Mouse (Mus musculus) retina, postnatal 7 days (tissue): ENCODE measurements at regions not wholly inside any gene's neighbourhood (a gene's known extent, or its start where the extent isn't known, plus 50 kb on each side); places are given as distances from the start of the nearest gene placed in this dataset.

Experiments used
- DNase-seq: peaks from one replicate; pipeline ENCODE4 v3.0.0-alpha.2; 2012; ENCODE audit warnings: low read depth, low spot score

GRCm38 (mm10) chr16:95057596-95057995 lies 60.1 kb upstream of the Kcnj6 start:
- no peak for DNase-seq

DNA sequence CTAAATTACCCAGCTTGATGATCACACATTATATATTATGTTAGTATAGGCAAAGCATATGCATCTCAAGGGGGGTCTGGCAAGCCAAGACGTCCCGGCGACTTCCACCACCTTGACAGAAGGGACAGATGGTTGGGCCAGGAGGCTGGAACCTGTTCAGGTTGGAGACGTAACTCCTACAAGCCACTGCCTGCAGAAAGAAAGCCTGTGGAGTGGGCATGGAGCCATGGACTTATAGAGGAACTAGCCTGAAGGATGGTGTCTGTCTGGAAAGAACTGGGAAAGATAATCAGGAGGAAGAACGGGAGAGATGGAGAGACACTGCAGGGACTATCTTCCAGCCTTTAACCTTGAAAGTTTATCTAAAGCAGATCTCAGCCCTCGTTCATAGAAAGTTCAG lies 66.9 kb upstream of the Kcnj6 start:
- DNase-seq, result no peak

GRCm38 (mm10) chr16:95066687-95067086 lies 69.2 kb upstream of the Kcnj6 start:
- no peak for DNase-seq

DNA sequence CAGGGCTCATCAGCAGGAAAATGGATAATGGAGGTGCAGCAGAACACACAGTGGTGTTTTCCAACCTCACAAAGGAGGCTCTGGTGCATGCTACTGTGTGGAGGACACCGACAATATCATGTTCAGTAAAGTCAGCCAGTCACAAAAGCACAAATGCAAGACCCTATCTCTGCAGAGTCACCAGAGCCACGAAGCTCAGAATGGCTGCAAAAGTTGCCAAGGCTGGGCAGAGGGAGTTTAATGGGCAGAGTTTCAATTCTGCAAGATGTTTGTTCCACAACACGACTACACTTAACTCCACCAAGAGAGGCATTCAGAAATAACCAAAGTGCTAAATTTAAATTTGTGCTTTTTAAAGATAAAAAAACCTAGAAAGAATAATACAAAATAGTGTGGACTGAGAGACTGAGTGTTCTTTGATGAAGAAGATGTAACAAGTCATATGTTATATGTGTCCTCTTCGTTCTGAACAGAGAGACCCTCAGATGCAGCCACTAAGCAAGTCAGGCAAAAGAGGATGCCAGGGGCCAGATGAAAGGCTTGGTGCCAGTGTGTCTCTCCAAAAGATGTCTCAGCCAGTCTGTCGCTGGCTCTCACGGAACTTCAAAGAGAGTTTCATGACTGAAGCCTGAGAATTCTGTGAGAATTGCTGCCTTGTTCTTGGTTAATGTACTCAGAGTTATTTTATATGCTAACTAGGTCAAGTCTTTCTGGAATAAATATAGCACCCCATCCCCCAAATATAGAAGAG lies 95.1 kb upstream of the Kcnj6 start:
- no peak for DNase-seq

DNA sequence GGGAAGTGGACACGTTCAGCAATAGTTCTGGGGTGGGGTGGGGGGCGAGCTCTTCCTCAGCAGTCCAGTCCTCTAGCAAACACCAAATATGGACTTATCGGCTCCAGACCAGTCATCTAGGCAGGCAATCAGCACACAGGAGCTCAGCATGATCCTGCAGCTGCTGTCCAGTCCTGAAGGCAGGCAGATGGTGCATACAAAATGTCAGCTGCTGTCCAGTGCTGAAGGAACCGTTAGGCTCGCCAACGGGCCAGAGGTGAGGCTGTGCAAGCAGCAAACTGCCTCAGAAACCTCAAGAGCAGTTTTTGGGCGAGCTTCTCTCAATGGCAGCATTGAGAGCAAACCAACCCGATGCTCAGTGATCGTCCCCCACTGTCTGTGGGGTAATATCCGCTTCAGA lies 96.3 kb upstream of the Kcnj6 start:
- DNase-seq, result no peak

GRCm38 (mm10) chr16:95100954-95101353 lies 103.5 kb upstream of the Kcnj6 start:
- no peak for DNase-seq

DNA sequence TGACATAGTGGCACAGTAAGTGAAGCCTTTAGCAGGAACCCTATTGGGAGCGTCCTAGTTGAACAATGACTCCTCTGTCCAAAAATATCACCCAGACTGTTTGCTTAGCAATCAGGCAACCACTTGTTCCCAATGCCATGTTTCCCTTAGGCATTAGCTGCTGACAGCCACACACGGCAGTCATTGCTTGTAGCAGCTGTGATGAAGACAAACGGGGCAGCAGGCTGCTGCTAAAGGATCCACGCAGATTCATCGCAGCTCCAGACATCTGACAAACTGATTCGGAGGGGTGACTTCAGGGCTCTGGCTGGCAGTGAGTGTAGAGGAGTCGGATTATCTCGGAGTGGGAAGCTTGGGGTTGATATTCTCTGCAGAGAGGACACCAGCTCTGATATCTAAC lies 120.0 kb upstream of the Kcnj6 start:
- no peak for DNase-seq

DNA sequence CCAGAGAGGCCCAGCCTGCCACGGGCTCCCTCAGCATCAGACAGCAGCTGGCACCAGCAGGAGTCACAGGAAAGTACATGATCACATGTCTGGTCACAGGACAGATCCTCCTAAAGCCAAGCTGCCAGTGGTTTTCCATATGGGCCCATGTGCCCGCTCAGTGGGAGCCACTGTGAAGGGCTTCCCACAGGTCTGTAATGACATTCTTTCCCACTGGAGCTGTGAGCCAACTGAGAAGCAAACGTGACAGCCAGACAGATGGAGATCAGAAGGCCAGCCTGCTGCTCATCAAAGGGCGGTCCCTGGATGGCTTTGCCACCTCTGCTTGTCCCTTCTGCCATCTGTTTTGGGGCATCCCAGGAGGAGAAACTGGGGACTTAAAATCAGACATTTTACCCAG lies 121.8 kb upstream of the Kcnj6 start:
- DNase-seq, result no peak

DNA sequence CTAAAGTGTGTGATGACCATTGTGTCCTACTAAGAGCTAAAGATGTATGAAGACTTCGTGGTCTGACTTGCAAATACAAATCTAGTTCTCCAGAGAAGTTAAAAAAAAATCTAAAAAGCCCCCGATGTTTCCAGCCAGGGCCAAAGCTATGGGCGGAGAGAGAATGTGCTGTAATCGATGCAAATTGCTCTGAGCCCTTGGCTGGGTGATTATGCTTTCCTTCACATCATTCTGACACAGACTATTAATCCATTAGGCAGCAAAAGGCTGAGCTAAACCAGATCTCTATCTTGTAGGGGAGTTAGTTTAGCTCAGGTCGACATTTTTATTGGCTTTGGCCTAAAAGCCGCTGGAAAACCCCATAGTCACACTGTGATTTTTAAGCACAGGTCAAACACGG lies 124.5 kb upstream of the Kcnj6 start:
- no peak for DNase-seq

GRCm38 (mm10) chr16:95127616-95128015 lies 129.7 kb upstream of the Kcnj15 start:
- DNase-seq, result no peak

GRCm38 (mm10) chr16:95131815-95132214 lies 125.5 kb upstream of the Kcnj15 start:
- no peak for DNase-seq

- DNase-seq, result no peak
Observed at GRCm38 (mm10) chr16:95138809-95139208, 118.5 kb upstream of the Kcnj15 start.

DNA sequence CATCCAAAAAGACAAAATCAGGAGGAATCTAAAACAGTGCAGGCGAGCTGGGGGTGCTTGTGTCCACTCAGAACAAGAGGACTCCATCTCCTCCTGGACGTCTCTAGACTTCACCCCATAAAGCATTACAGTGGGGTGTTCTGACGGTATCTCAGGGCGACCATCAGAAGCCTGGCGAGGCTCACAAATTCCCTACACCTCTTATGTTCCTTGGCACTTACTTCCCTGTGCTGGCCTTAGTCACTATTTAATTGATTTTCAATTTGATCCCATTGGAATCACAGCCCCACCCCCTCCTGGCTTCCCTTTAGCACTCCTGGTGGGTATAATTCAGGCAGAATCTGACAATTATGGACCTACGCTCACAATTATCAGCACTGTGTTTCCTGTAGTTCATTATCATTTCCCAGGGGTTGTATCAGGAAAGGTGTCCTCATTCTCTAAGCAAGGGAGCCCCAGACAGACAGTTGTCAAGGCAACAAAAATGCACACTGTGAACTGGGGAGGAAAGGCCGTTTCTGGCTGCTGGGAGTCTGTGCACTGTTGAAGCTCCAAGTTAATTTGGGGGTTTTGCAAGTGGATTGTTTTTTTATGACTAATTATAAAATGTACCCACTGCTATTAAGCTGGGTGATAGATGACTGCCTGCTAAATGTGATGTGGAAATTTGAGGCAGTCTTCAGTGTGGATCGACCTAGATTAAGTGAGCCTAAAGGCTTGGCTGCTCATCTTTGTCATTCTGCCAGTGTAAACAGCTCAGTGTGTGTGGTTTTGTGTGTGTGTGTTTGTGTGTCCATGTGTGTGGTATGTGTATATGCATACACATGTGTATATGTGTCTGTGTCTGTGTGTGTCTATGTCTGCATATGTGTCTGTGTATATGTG lies 115.6 kb upstream of the Kcnj15 start:
- DNase-seq, result no peak

GRCm38 (mm10) chr16:95150499-95150898 lies 106.9 kb upstream of the Kcnj15 start:
- no peak for DNase-seq

GRCm38 (mm10) chr16:95151499-95151898 lies 105.9 kb upstream of the Kcnj15 start:
- no peak for DNase-seq

DNA sequence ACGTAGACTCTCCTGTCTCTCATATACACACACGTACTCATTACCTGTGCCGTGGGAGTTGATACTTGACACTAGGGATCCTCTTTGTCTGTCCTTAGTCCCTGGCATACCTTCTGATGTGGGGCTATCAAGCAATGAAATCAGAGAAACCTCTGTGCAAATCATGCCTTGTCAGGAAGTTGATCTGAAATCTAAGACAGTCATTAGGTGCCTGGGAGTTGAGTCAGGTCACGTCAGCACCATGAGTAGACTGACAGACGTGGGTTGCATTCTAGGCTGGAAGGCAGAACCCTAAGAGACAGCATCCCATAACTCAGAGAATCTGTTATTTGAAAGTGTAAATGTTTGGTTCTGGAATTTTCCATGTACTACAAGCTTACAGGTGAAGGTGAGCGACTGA lies 105.4 kb upstream of the Kcnj15 start:
- no peak for DNase-seq

GRCm38 (mm10) chr16:95152742-95153383 lies 104.5 kb upstream of the Kcnj15 start:
- no peak for DNase-seq

DNA sequence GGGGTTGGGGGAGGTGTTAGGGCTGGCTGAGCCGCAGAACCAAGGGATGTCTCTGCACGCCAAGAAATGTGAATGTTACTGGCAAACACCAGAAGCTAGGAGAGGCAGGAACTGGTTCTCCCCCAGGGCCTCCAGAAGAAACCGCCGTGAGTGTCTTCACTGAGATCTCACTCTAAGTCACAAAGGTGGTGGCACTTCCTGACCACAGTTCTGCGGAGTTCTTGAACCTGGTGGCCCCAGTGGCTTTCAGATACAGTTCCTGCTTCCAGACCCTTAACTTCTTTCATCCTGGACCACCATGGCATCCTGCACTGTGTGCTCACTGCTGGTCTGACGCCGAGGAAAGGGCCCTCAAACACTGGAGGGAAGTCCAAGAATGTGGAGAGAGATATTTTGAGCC lies 89.0 kb upstream of the Kcnj15 start:
- no peak for DNase-seq

- DNase-seq, result no peak
Observed at GRCm38 (mm10) chr16:95169346-95169745, 88.0 kb upstream of the Kcnj15 start.

DNA sequence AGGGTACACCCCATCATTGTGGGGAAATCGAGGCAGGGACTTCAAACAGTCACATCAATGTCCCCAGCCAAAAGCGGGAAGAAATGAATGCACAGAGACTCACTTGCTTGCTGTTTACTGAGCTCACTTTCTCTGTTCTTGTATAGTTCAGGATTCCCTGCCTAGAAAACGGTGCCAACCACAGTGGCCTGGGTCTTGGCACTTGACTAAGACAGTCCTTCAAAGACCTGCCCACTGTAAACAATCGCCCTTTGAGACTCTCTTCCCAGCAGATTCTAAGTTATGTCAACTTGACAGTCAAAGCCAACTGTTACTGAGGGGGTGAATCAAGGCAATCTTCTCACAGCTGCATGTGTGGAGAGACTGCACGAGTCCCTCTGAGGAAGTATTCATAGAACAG lies 76.8 kb upstream of the Kcnj15 start:
- no peak for DNase-seq

GRCm38 (mm10) chr16:95185341-95185740 lies 72.0 kb upstream of the Kcnj15 start:
- DNase-seq, result no peak

DNA sequence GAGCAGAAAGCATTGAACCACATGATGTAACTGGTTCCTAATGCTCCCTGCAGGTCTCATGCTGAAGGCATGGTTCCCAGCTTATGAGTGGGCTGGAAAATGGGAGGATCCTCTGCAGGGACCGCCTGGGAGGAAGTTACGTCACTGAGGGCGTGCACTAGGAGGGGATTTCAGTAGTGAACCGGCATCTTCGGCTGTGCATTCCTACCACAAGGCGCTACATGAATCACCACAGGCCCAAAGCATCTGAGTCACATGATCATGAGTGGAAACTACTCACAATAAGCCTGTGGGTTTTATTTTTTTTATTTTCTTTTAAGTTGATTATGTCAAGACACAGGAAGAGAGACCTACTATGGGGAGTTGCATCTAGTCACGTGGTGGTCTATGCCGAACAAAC lies 68.2 kb upstream of the Kcnj15 start:
- DNase-seq, result no peak

DNA sequence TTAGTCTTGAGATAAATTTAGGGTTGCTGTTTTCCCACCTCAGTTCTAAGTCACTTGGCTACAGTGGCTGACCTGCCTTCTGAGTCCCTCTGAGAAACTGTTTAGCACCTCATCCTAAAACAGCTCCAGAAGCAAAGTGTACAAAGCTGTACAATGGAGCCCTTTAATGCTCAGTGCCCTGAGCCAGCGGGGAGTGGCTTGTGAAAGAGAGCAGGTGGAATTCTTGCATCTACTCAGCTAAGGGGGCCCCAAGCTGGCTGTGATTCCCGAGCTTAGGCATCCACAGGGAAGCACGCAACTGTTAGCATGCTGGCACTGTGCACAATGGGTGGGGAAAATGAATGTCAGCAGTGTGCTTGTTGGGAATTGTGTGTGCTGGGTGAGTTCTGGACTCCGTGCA lies 63.2 kb upstream of the Kcnj15 start:
- no peak for DNase-seq
